9 mouse cellular contexts compared by ENCODE assay signal in the genomic region with DNA sequence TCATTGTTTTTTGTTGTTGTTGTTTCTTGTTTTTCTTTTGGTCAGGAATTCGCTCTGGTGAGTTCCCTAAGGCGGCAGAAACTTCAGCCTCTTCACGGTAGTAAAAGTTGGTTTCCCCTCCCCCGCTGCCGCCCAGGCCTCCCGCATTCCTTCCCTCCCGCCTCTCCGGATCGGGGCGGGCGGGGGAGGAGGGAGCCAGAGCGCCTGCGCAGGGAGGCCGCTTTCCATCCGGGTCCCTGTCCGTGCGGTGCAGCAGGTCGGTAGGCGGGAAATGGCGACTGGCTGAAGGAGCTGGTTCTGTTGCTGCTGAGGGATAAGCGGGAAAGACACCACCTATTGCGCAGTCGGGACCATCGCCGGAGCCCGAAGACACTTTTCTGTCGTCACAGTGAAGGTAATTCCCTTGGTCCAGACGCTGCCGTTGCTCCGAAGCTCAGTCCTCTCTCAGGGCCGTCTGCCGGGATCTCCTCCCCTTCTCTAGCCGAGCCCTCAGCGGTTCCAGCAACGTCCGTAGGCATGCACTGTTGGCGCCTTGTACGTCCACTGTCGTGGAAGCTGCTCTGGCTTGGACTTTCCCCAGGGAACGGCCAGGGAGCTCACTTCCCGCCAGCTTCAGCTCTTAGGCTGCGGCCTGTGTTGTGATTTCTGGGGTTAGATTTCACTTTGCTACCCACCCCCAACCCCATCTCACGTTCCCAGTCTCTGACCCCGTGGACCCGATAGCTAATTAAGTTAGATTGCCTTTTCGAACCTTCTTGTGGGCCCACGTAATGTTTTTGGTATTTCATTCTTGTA. TPM values are rescaled to one million over a fixed set of nuclear protein-coding genes. Genes with fewer than 3 reads are reported as not detected.
DNase-seq lines count a peak whose midpoint lies in the region; ATAC-seq and TF ChIP-seq lines count a peak whose summit lies in the region.
"Had no signal": no experiment of that assay in that cellular context is flagged by ENCODE, and none has a peak within 500 bp of the region (broad histone marks: within the 10 kb centered on the region; RNA-seq: fewer than 3 reads in every experiment).

No protein-coding gene starts in this region.

- H3K36me3 ChIP-seq in heart, embryonic 15.5 days = no peaks in the 10 kb centered on the region
- peaks cover 16% of the 10 kb centered on the region for H3K36me3 ChIP-seq in liver, embryonic 14.5 days (replicated peaks; ENCODE audit: control insufficient read depth, insufficient read depth, low read depth)
- H3K36me3 ChIP-seq in neural tube, embryonic 11.5 days (ENCODE audit: control insufficient read depth, insufficient read depth, low read length) = no peaks in the 10 kb centered on the region
- H3K36me3 ChIP-seq in stomach, postnatal 0 days (ENCODE audit: control insufficient read depth, insufficient read depth, low read length) = no peaks in the 10 kb centered on the region

- under 1% methylated on average over 47 of the region's 47 CpGs for WGBS in heart, embryonic 15.5 days
- under 1% methylated on average over 47 of the region's 47 CpGs for WGBS in liver, embryonic 14.5 days (ENCODE audit: insufficient replicate concordance)
- WGBS in neural tube, embryonic 11.5 days = under 1% methylated on average over 44 of the region's 47 CpGs
- under 1% methylated on average over 40 of the region's 47 CpGs for WGBS in stomach, postnatal 0 days

- H3K9me3 ChIP-seq in heart, embryonic 15.5 days (replicated peaks) = no peaks in the 10 kb centered on the region
- no peaks in the 10 kb centered on the region for H3K9me3 ChIP-seq in liver, embryonic 14.5 days (ENCODE audit: control insufficient read depth, low read length)
- H3K9me3 ChIP-seq in neural tube, embryonic 11.5 days (ENCODE audit: control insufficient read depth, low read length) = no peaks in the 10 kb centered on the region
- H3K9me3 ChIP-seq in stomach, postnatal 0 days (ENCODE audit: control insufficient read depth, low read length) = no peaks in the 10 kb centered on the region

- peaks cover 2% of the 10 kb centered on the region; the same call in 1 of the 2 replicates for H3K4me1 ChIP-seq in brown adipose tissue, adult 24 weeks (ENCODE audit: control insufficient read depth, insufficient read depth, insufficient read length, low read length)
- peaks cover 19% of the 10 kb centered on the region for H3K4me1 ChIP-seq in heart, embryonic 15.5 days (replicated peaks)
- peaks cover 10 to 13% of the 10 kb centered on the region in 2 experiments for H3K4me1 ChIP-seq in liver, embryonic 14.5 days (replicated peaks; ENCODE audit: control insufficient read depth in 2 of 2, insufficient read depth in 2 of 2, low read length in 1 of 2)
- peaks cover 4% of the 10 kb centered on the region for H3K4me1 ChIP-seq in neural tube, embryonic 11.5 days (ENCODE audit: control insufficient read depth, insufficient read depth, low read length)
- H3K4me1 ChIP-seq in stomach, postnatal 0 days (replicated peaks; ENCODE audit: control insufficient read depth, insufficient read depth) = no peaks in the 10 kb centered on the region; the same call in 1 of the 2 replicates

- DNase-seq in CD4-positive, CD25-positive, alpha-beta regulatory T cell, adult 2 months (ENCODE audit: low read depth, low spot score) = peak; percentile 97
- DNase-seq in fibroblast of lung, adult 2 months (ENCODE audit: low read depth) = peak; percentile 75
- DNase-seq in kidney, postnatal 25 days = peak; percentile 94 to 97
- peak; percentile 84 to 86 (median 84) for DNase-seq in liver, embryonic 14.5 days (ENCODE audit: low read depth in 3 of 3, low spot score in 3 of 3)
- peak; percentile 97 for DNase-seq in neural tube, embryonic 11.5 days (ENCODE audit: low spot score)
- DNase-seq in stomach, postnatal 0 days (ENCODE audit: low spot score) = peak; percentile 97

- H3K27me3 ChIP-seq in heart, embryonic 15.5 days = no peaks in the 10 kb centered on the region
- H3K27me3 ChIP-seq in liver, embryonic 14.5 days (ENCODE audit: control insufficient read depth, insufficient read depth, low read length) = no peaks in the 10 kb centered on the region
- H3K27me3 ChIP-seq in neural tube, embryonic 11.5 days (ENCODE audit: control insufficient read depth, insufficient read depth, low read length) = no peaks in the 10 kb centered on the region
- H3K27me3 ChIP-seq in stomach, postnatal 0 days (ENCODE audit: control insufficient read depth, insufficient read depth, low read length) = no peaks in the 10 kb centered on the region

- H3K9ac ChIP-seq in heart, embryonic 15.5 days = peak overlapping the region; percentile 90
- H3K9ac ChIP-seq in liver, embryonic 14.5 days (replicated peaks) = peak overlapping the region; percentile 85
- peak overlapping the region; percentile 90 for H3K9ac ChIP-seq in neural tube, embryonic 11.5 days (ENCODE audit: low read length)
- H3K9ac ChIP-seq in stomach, postnatal 0 days (ENCODE audit: low read length) = peak overlapping the region; percentile 92

- TF ChIP-seq EP300 in liver, embryonic 14.5 days (IDR thresholded peaks at IDR 0.05; ENCODE audit: low read depth) = no peak
- TF ChIP-seq EP300 in stomach, postnatal 0 days (optimal IDR thresholded peaks at IDR 0.05) = no peak

- H3K4me2 ChIP-seq in heart, embryonic 15.5 days = peak overlapping the region; percentile 75
- peak overlapping the region; percentile 85 for H3K4me2 ChIP-seq in liver, embryonic 14.5 days (ENCODE audit: low read depth)
- peak overlapping the region; percentile 54 for H3K4me2 ChIP-seq in neural tube, embryonic 11.5 days (ENCODE audit: low read depth)
- peak overlapping the region; percentile 73 for H3K4me2 ChIP-seq in stomach, postnatal 0 days (replicated peaks; ENCODE audit: low read depth)

- ATAC-seq in heart, embryonic 15.5 days (replicated peaks; ENCODE audit: insufficient number of reproducible peaks, insufficient read depth, low FRiP score, low read depth) = peak; percentile 94
- peak; percentile 93 for ATAC-seq in liver, embryonic 14.5 days (ENCODE audit: insufficient read depth)
- ATAC-seq in neural tube, embryonic 11.5 days (ENCODE audit: insufficient read depth, low FRiP score, low TSS enrichment) = peak; percentile 94
- ATAC-seq in stomach, postnatal 0 days (ENCODE audit: low FRiP score, low TSS enrichment) = peak; percentile 96

- H3K27ac ChIP-seq in brown adipose tissue, adult 24 weeks (replicated peaks; ENCODE audit: low read depth, low read length) = peak overlapping the region; percentile 98
- peak overlapping the region; percentile 96 for H3K27ac ChIP-seq in heart, embryonic 15.5 days
- peak overlapping the region; percentile 85 for H3K27ac ChIP-seq in liver, embryonic 14.5 days
- H3K27ac ChIP-seq in neural tube, embryonic 11.5 days (ENCODE audit: low read depth, low read length) = peak overlapping the region; percentile 75
- peak overlapping the region; percentile 95 for H3K27ac ChIP-seq in stomach, postnatal 0 days (replicated peaks)

- TF ChIP-seq CTCF in liver, embryonic 14.5 days (IDR thresholded peaks at IDR 0.05; ENCODE audit: low read depth) = no peak
- no peak; the same call in 1 of the 2 replicates for TF ChIP-seq CTCF in stomach, postnatal 0 days (IDR thresholded peaks at IDR 0.05; ENCODE audit: low read depth)

- H3K4me3 ChIP-seq in brown adipose tissue, adult 24 weeks (ENCODE audit: insufficient read depth, low read depth, low read length) = peak overlapping the region; percentile 92
- H3K4me3 ChIP-seq in heart, embryonic 15.5 days = peak overlapping the region; percentile 72
- H3K4me3 ChIP-seq in liver, embryonic 14.5 days (ENCODE audit: insufficient read depth in 1 of 2, low read depth in 2 of 2, low read length in 2 of 2) = peak overlapping the region; percentile 78 to 95
- peak overlapping the region; percentile 81 for H3K4me3 ChIP-seq in neural tube, embryonic 11.5 days (ENCODE audit: low read depth, low read length)
- H3K4me3 ChIP-seq in stomach, postnatal 0 days (ENCODE audit: low read depth, low read length) = peak overlapping the region; percentile 89

RNA-seq across cellular contexts. Expression of a gene that starts 0.5 kb away (rescaled TPM):
- not detected in 2 replicates for polyA plus RNA-seq in brown adipose tissue, adult 24 weeks (2012; ENCODE audit: insufficient read depth, insufficient read length, missing spikeins)
- 0.05 and 0.06 TPM in 2 replicates for polyA plus RNA-seq in heart, embryonic 15.5 days (2015; fragmentation: Nextera tagmentation; extraction: Ambion mirVana)
- 0.04 and 0.08 TPM in 2 replicates for polyA plus RNA-seq in liver, embryonic 14.5 days (2012; rRNA removed)
- 0.06 and 0.08 TPM in 2 replicates for polyA plus RNA-seq in liver, embryonic 14.5 days (2014; fragmentation: Nextera tagmentation; extraction: Ambion mirVana)
- polyA plus RNA-seq in neural tube, embryonic 11.5 days (2014; fragmentation: Nextera tagmentation; extraction: Ambion mirVana) = 0.26 and 0.44 TPM in 2 replicates
- polyA plus RNA-seq in stomach, postnatal 0 days (2015; fragmentation: Nextera tagmentation; extraction: Ambion mirVana) = 0.04 and 0.06 TPM in 2 replicates
- polyA plus RNA-seq: gonadal fat pad, adult 2 months had no signal

RNA-seq across cellular contexts. Expression of a gene that starts 0.6 kb away (rescaled TPM):
- 5.9 and 6.5 TPM in 2 replicates for polyA plus RNA-seq in brown adipose tissue, adult 24 weeks (2012; ENCODE audit: insufficient read depth, insufficient read length, missing spikeins)
- 32.2 and 34.0 TPM in 2 replicates for polyA plus RNA-seq in heart, embryonic 15.5 days (2015; fragmentation: Nextera tagmentation; extraction: Ambion mirVana)
- polyA plus RNA-seq in liver, embryonic 14.5 days (2012; rRNA removed) = 4.4 and 7.2 TPM in 2 replicates
- polyA plus RNA-seq in liver, embryonic 14.5 days (2014; fragmentation: Nextera tagmentation; extraction: Ambion mirVana) = 16.2 and 16.8 TPM in 2 replicates
- 46.7 and 53.6 TPM in 2 replicates for polyA plus RNA-seq in neural tube, embryonic 11.5 days (2014; fragmentation: Nextera tagmentation; extraction: Ambion mirVana)
- polyA plus RNA-seq in stomach, postnatal 0 days (2015; fragmentation: Nextera tagmentation; extraction: Ambion mirVana) = 17.7 and 19.0 TPM in 2 replicates

Comparison
In these comparisons a context has a peak if more than half of its experiments do, and no peak if none do; other contexts are left out.
1. Peak in every context shown above with its lines: DNase-seq, ATAC-seq, H3K4me3 ChIP-seq and H3K27ac ChIP-seq.